Mouse (Mus musculus) thymus, postnatal 10 days (tissue): ENCODE measurements around the gene Trmt2a.

ENCODE experiments used
- DNase-seq, 2 experiments: peaks; one replicate each; pipeline ENCODE4 v3.0.0; 2021; ENCODE audit warnings: low spot score in 2 of 2

The Trmt2a gene

GRCm38 (mm10) chr16:18231451-18231850 lies 17.0 kb upstream of the Trmt2a start:
- no peak for DNase-seq

GRCm38 (mm10) chr16:18233451-18233850 lies 15.0 kb upstream of the Trmt2a start:
- peak; percentile 45 to 61 for DNase-seq

GRCm38 (mm10) chr16:18233919-18234670 lies 14.4 kb upstream of the Trmt2a start:
- DNase-seq, result peak; percentile 5 to 22

- peak; percentile 36 to 59 for DNase-seq
These were observed 13.6 kb upstream of the Trmt2a start, which contains the start of gene Zdhhc8 for GRCm38 (mm10) chr16:18234671-18235388. Gene Zdhhc8, minus strand, starts transcription at chr16:18235136.

- DNase-seq, result peak; percentile 48 to 49
These were observed 13.0 kb upstream of the Trmt2a start for GRCm38 (mm10) chr16:18235389-18236065.

- DNase-seq, result no peak
These were observed 11.6 kb upstream of the Trmt2a start for GRCm38 (mm10) chr16:18236676-18237501.

GRCm38 (mm10) chr16:18241581-18241980 lies 6.9 kb upstream of the Trmt2a start:
- DNase-seq, result no peak

GRCm38 (mm10) chr16:18247521-18248399 lies 719 bp upstream of the Trmt2a start:
- DNase-seq, result no peak

- DNase-seq, result peak in 1 of 2 experiments; percentile 45
These were observed 987 bp downstream of the Trmt2a start for GRCm38 (mm10) chr16:18249364-18249967.

- DNase-seq, result no peak
These were observed 1.8 kb downstream of the Trmt2a start for GRCm38 (mm10) chr16:18250231-18250630.

GRCm38 (mm10) chr16:18250828-18251790 lies 2.6 kb downstream of the Trmt2a start:
- DNase-seq, result no peak

- no peak for DNase-seq
These were observed 4.3 kb downstream of the Trmt2a start for GRCm38 (mm10) chr16:18252736-18253135.

GRCm38 (mm10) chr16:18253866-18254265 lies 5.4 kb downstream of the Trmt2a start:
- no peak for DNase-seq

- DNase-seq, result no peak
These were observed 9.7 kb downstream of the Trmt2a start, which contains the start of gene Gm49776 for GRCm38 (mm10) chr16:18258221-18258620. Gene Gm49776, minus strand, starts transcription at chr16:18258321.

- no peak for DNase-seq
These were observed 16.5 kb downstream of the Trmt2a start for GRCm38 (mm10) chr16:18265024-18265423.

GRCm38 (mm10) chr16:18268182-18268581 lies 19.7 kb downstream of the Trmt2a start:
- peak in 1 of 2 experiments; percentile 51 for DNase-seq

GRCm38 (mm10) chr16:18275166-18275565 lies 26.7 kb downstream of the Trmt2a start:
- no peak for DNase-seq

GRCm38 (mm10) chr16:18288166-18288565 lies 39.7 kb downstream of the Trmt2a start:
- no peak for DNase-seq

GRCm38 (mm10) chr16:18288581-18289061 lies 40.1 kb downstream of the Trmt2a start:
- peak in 1 of 2 experiments; percentile 77 for DNase-seq
